Mouse (Mus musculus) megakaryocyte, adult 5-6 weeks (primary cell): ENCODE data around the gene Tyrobp. TPM values are rescaled to one million over a fixed set of nuclear protein-coding genes. Genes with fewer than 3 reads are reported as not detected.

Experiments
- ATAC-seq: 2 replicates; pipeline ENCODE4 v1.8.0; 2016; ENCODE audit warnings: mild to moderate bottlenecking, inconsistent platforms; ENCODE audit not compliant: poor library complexity, severe bottlenecking
- total RNA-seq, 2 experiments: library from RNA; stranded (forward) in 1 of 2; stranded (reverse) in 1 of 2; fragments of 153-499, 151-499 nt in 1 of 2; fragments of 221-1000, 200-1000 nt in 1 of 2; gene quantifications; 2 replicates each; pipeline versions ENCODE4 v1.2.3 to v1.2.4; 2015 to 2017

Gene Tyrobp
- total RNA-seq, 2 experiments from 2014 or later: 1,715 to 2,723 TPM

- ATAC-seq: no peak
These were observed 44.2 kb downstream of the Tyrobp start, which contains the start of the genes Kirrel2 and Nphs1 for GRCm38 (mm10) chr7:30457629-30458330. Gene Kirrel2 (minus strand): TSS chr7:30457690. Gene Nphs1 (plus strand): TSS chr7:30458315.

- ATAC-seq: no peak
These were observed 45.9 kb downstream of the Tyrobp start for GRCm38 (mm10) chr7:30459484-30459883.

- ATAC-seq: no peak
These were observed 50.0 kb downstream of the Tyrobp start for GRCm38 (mm10) chr7:30463568-30463967.

GRCm38 (mm10) chr7:30463996-30464395, 50.4 kb downstream of the Tyrobp start:
- no peak for ATAC-seq

- no peak for ATAC-seq
These were observed 51.3 kb downstream of the Tyrobp start for GRCm38 (mm10) chr7:30464816-30465300.

Other genes starting within 250 kb of the Tyrobp start
Only the 30 nearest of the 34 such genes appear.
- 485 and 524 TPM in 2 replicates for gene Capns1, start 214.9 kb upstream of the Tyrobp start, total RNA-seq (2015)
- gene Capns1, start 214.9 kb upstream of the Tyrobp start, total RNA-seq (2017): 307 and 314 TPM in 2 replicates
- 46.4 and 51.0 TPM in 2 replicates for gene Polr2i, start 181.8 kb upstream of the Tyrobp start, total RNA-seq (2015)
- gene Polr2i, start 181.8 kb upstream of the Tyrobp start, total RNA-seq (2017): 31.5 and 39.1 TPM in 2 replicates
- gene Tbcb, start 181.5 kb upstream of the Tyrobp start, total RNA-seq (2015): 84.2 and 92.7 TPM in 2 replicates
- 30.2 and 48.2 TPM in 2 replicates for gene Tbcb, start 181.5 kb upstream of the Tyrobp start, total RNA-seq (2017)
- gene Ovol3, start 178.0 kb upstream of the Tyrobp start, total RNA-seq (2015): 0.55 TPM in 1 of 2 replicates, not detected in the other
- not detected in 2 replicates for gene Ovol3, start 178.0 kb upstream of the Tyrobp start, total RNA-seq (2017)
- 0.36 and 0.51 TPM in 2 replicates for gene Thap8, start 133.7 kb upstream of the Tyrobp start, total RNA-seq (2015)
- 0.84 and 1.1 TPM in 2 replicates for gene Thap8, start 133.7 kb upstream of the Tyrobp start, total RNA-seq (2017)
- gene Wdr62, start 133.3 kb upstream of the Tyrobp start, total RNA-seq (2015): 13.3 and 19.5 TPM in 2 replicates
- 6.8 and 10.5 TPM in 2 replicates for gene Wdr62, start 133.3 kb upstream of the Tyrobp start, total RNA-seq (2017)
- 0.04 TPM in 1 of 2 replicates, not detected in the other for gene Clip3, start 122.0 kb upstream of the Tyrobp start, total RNA-seq (2015)
- gene Clip3, start 122.0 kb upstream of the Tyrobp start, total RNA-seq (2017): not detected in 2 replicates
- 18.2 and 24.2 TPM in 2 replicates for gene Alkbh6, start 105.0 kb upstream of the Tyrobp start, total RNA-seq (2015)
- gene Alkbh6, start 105.0 kb upstream of the Tyrobp start, total RNA-seq (2017): 19.0 and 22.3 TPM in 2 replicates
- gene Syne4, start 99.0 kb upstream of the Tyrobp start, total RNA-seq (2015): 0.58 and 1.9 TPM in 2 replicates
- 0.49 and 1.1 TPM in 2 replicates for gene Syne4, start 99.0 kb upstream of the Tyrobp start, total RNA-seq (2017)
- gene E130208F15Rik, start 92.0 kb upstream of the Tyrobp start, total RNA-seq (2015): 0.11 TPM in 1 of 2 replicates, not detected in the other
- 0.57 and 0.88 TPM in 2 replicates for gene E130208F15Rik, start 92.0 kb upstream of the Tyrobp start, total RNA-seq (2017)
- gene Sdhaf1, start 89.9 kb upstream of the Tyrobp start, total RNA-seq (2015): 3.7 and 5.1 TPM in 2 replicates
- 5.8 and 5.9 TPM in 2 replicates for gene Sdhaf1, start 89.9 kb upstream of the Tyrobp start, total RNA-seq (2017)
- gene Lrfn3, start 51.0 kb upstream of the Tyrobp start, total RNA-seq (2015): 0.11 TPM in 1 of 2 replicates, not detected in the other
- not detected in 2 replicates for gene Lrfn3, start 51.0 kb upstream of the Tyrobp start, total RNA-seq (2017)
- gene Hcst, start 6.1 kb downstream of the Tyrobp start, total RNA-seq (2015): 45.8 and 47.6 TPM in 2 replicates
- 13.3 and 18.5 TPM in 2 replicates for gene Hcst, start 6.1 kb downstream of the Tyrobp start, total RNA-seq (2017)
- gene Nfkbid, start 8.0 kb downstream of the Tyrobp start, total RNA-seq (2015): 23.0 and 28.6 TPM in 2 replicates
- gene Nfkbid, start 8.0 kb downstream of the Tyrobp start, total RNA-seq (2017): 13.3 and 17.2 TPM in 2 replicates
- gene Aplp1, start 31.8 kb downstream of the Tyrobp start, total RNA-seq (2015): 0.07 and 0.25 TPM in 2 replicates
- gene Aplp1, start 31.8 kb downstream of the Tyrobp start, total RNA-seq (2017): 0.08 TPM in 1 of 2 replicates, not detected in the other
- not detected in 2 replicates for gene Kirrel2, start 43.9 kb downstream of the Tyrobp start, total RNA-seq (2015)
- gene Kirrel2, start 43.9 kb downstream of the Tyrobp start, total RNA-seq (2017): 0.07 TPM in 1 of 2 replicates, not detected in the other
- gene Nphs1, start 44.6 kb downstream of the Tyrobp start, total RNA-seq (2015): not detected in 2 replicates
- 0.29 TPM in 1 of 2 replicates, not detected in the other for gene Nphs1, start 44.6 kb downstream of the Tyrobp start, total RNA-seq (2017)
- gene Prodh2, start 79.9 kb downstream of the Tyrobp start, total RNA-seq (2015): not detected in 2 replicates
- not detected in 2 replicates for gene Prodh2, start 79.9 kb downstream of the Tyrobp start, total RNA-seq (2017)
- gene Arhgap33, start 121.3 kb downstream of the Tyrobp start, total RNA-seq (2015): 7.0 and 10.6 TPM in 2 replicates
- gene Arhgap33, start 121.3 kb downstream of the Tyrobp start, total RNA-seq (2017): 3.1 and 4.9 TPM in 2 replicates
- gene Hspb6, start 138.4 kb downstream of the Tyrobp start, total RNA-seq (2015): 10.7 and 11.0 TPM in 2 replicates
- gene Hspb6, start 138.4 kb downstream of the Tyrobp start, total RNA-seq (2017): 3.8 and 5.2 TPM in 2 replicates
- 3.6 and 6.6 TPM in 2 replicates for gene Proser3, start 138.5 kb downstream of the Tyrobp start, total RNA-seq (2015)
- gene Proser3, start 138.5 kb downstream of the Tyrobp start, total RNA-seq (2017): 2.4 and 2.6 TPM in 2 replicates
- gene Lin37, start 146.1 kb downstream of the Tyrobp start, total RNA-seq (2015): 54.7 and 64.1 TPM in 2 replicates
- gene Lin37, start 146.1 kb downstream of the Tyrobp start, total RNA-seq (2017): 13.0 and 22.4 TPM in 2 replicates
- 15.2 and 19.6 TPM in 2 replicates for gene U2af1l4, start 149.5 kb downstream of the Tyrobp start, total RNA-seq (2015)
- gene U2af1l4, start 149.5 kb downstream of the Tyrobp start, total RNA-seq (2017): 63.3 and 69.7 TPM in 2 replicates
- 1.0 and 2.1 TPM in 2 replicates for gene Gm49396, start 149.6 kb downstream of the Tyrobp start, total RNA-seq (2015)
- gene Gm49396, start 149.6 kb downstream of the Tyrobp start, total RNA-seq (2017): 3.6 and 3.8 TPM in 2 replicates
- gene Psenen, start 149.9 kb downstream of the Tyrobp start, total RNA-seq (2015): 216 and 221 TPM in 2 replicates
- gene Psenen, start 149.9 kb downstream of the Tyrobp start, total RNA-seq (2017): 154 and 162 TPM in 2 replicates
- gene Igflr1, start 151.7 kb downstream of the Tyrobp start, total RNA-seq (2015): 4.6 and 8.0 TPM in 2 replicates
- not detected in 2 replicates for gene Igflr1, start 151.7 kb downstream of the Tyrobp start, total RNA-seq (2017)
- gene Kmt2b, start 175.0 kb downstream of the Tyrobp start, total RNA-seq (2015): 60.9 and 78.2 TPM in 2 replicates
- 8.0 and 24.3 TPM in 2 replicates for gene Kmt2b, start 175.0 kb downstream of the Tyrobp start, total RNA-seq (2017)
- gene Zbtb32, start 185.1 kb downstream of the Tyrobp start, total RNA-seq (2015): 0.78 TPM in 1 of 2 replicates, not detected in the other
- 2.0 and 2.9 TPM in 2 replicates for gene Zbtb32, start 185.1 kb downstream of the Tyrobp start, total RNA-seq (2017)
- gene Upk1a, start 199.1 kb downstream of the Tyrobp start, total RNA-seq (2015): 0.60 TPM in 1 of 2 replicates, not detected in the other
- gene Upk1a, start 199.1 kb downstream of the Tyrobp start, total RNA-seq (2017): not detected in 2 replicates
- 305 and 323 TPM in 2 replicates for gene Cox6b1, start 212.4 kb downstream of the Tyrobp start, total RNA-seq (2015)
- 441 and 447 TPM in 2 replicates for gene Cox6b1, start 212.4 kb downstream of the Tyrobp start, total RNA-seq (2017)